Comparison of ENCODE assay signal across 7 mouse cellular contexts in the genomic region with DNA sequence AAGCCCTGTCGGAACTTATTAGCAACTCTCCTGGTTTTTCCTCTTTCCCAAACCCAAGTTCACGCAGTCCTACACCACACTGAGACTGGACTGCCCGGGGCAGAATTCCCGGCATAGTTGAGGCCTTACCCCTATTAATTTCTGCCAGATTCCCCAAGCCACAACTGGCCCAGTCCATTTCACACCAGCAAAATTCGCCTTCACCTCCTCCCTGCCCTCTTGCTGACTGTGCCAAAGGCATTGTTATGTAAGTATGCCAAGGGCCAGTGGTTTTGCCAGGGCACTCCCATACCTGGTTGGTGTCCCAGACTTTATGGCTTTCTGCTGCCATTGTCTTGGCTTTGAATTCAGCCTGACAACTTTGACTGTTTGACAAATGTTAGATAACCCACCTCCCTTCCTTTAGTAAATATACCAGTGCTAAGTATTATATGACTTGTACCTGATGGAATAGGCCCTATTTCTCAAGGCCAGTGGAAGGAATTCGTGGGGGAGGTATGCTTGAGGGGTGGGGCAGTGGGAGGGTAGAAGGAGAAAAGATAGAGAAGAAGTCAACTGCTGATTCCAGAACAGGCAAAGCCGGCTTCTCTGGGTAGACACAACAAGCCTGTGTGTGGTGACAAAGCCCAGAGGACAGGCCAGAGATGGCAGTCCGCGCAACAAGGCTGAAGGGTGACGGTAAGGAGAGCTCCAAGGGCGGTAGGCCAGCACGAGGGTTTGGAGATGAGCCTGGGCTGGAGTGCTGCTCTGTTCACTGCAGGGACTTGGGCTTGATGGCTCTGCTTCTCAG.
A peak's percentile ranks its signal among the peaks of the same experiment; 100 is the strongest.
DNase-seq lines count a peak whose midpoint lies in the region; ATAC-seq and TF ChIP-seq lines count a peak whose summit lies in the region.

No protein-coding gene starts in this region.

- ATAC-seq in midbrain, embryonic 12.5 days (ENCODE audit: low FRiP score, low read depth) = 0 out of 2 replicates have a peak, but pooled peaks have one; percentile 30
- ATAC-seq in midbrain, postnatal 0 days (ENCODE audit: low FRiP score) = no peak
- ATAC-seq in embryonic facial prominence, embryonic 15.5 days (ENCODE audit: insufficient number of reproducible peaks, low FRiP score, low TSS enrichment, low read depth) = 0 out of 2 replicates have a peak, but pooled peaks have one; percentile 45
- ATAC-seq in stomach, embryonic 16.5 days (ENCODE audit: insufficient read depth, low FRiP score) = peak; percentile 59

- no peak overlapping the region for H3K4me3 ChIP-seq in midbrain, embryonic 12.5 days
- H3K4me3 ChIP-seq in midbrain, postnatal 0 days (ENCODE audit: low read depth, low read length) = no peak overlapping the region
- H3K4me3 ChIP-seq in embryonic facial prominence, embryonic 15.5 days (replicated peaks) = 0 out of 2 replicates have a peak overlapping the region, but pooled peaks have one; percentile 4
- peak overlapping the region; percentile 33 for H3K4me3 ChIP-seq in stomach, embryonic 16.5 days (replicated peaks; ENCODE audit: low read length)

- TF ChIP-seq CTCF in midbrain, postnatal 0 days (IDR thresholded peaks at IDR 0.05) = no peak

- no peak for DNase-seq in midbrain, postnatal 0 days (ENCODE audit: low spot score)
- peak; percentile 82 for DNase-seq in kidney, postnatal 14 days
- no peak for DNase-seq in yolk sac, embryonic 10.5 days (ENCODE audit: low spot score)
- DNase-seq in thymus, adult 18-20 months = no peak

- no peak overlapping the region for H3K9ac ChIP-seq in midbrain, embryonic 12.5 days (replicated peaks)
- no peak overlapping the region for H3K9ac ChIP-seq in midbrain, postnatal 0 days (replicated peaks; ENCODE audit: low read length, poor library complexity, severe bottlenecking)
- no peak overlapping the region for H3K9ac ChIP-seq in embryonic facial prominence, embryonic 15.5 days
- H3K9ac ChIP-seq in stomach, embryonic 16.5 days (ENCODE audit: low read length) = peak overlapping the region; percentile 26; the same call in 1 of the 2 replicates

- H3K9me3 ChIP-seq in midbrain, embryonic 12.5 days = no peaks in the 10 kb centered on the region
- no peaks in the 10 kb centered on the region for H3K9me3 ChIP-seq in midbrain, postnatal 0 days (ENCODE audit: low read length)
- no peaks in the 10 kb centered on the region for H3K9me3 ChIP-seq in embryonic facial prominence, embryonic 15.5 days (replicated peaks)
- no peaks in the 10 kb centered on the region for H3K9me3 ChIP-seq in stomach, embryonic 16.5 days (replicated peaks; ENCODE audit: control insufficient read depth, low read length)

- no peaks in the 10 kb centered on the region for H3K36me3 ChIP-seq in midbrain, embryonic 12.5 days
- H3K36me3 ChIP-seq in midbrain, postnatal 0 days (ENCODE audit: insufficient read depth, low read length) = no peaks in the 10 kb centered on the region
- H3K36me3 ChIP-seq in embryonic facial prominence, embryonic 15.5 days = no peaks in the 10 kb centered on the region
- H3K36me3 ChIP-seq in stomach, embryonic 16.5 days (ENCODE audit: control insufficient read depth, insufficient read depth, low read length) = no peaks in the 10 kb centered on the region

- no peaks in the 10 kb centered on the region for H3K27me3 ChIP-seq in midbrain, embryonic 12.5 days
- no peaks in the 10 kb centered on the region for H3K27me3 ChIP-seq in midbrain, postnatal 0 days (ENCODE audit: insufficient read depth, low read length)
- no peaks in the 10 kb centered on the region for H3K27me3 ChIP-seq in embryonic facial prominence, embryonic 15.5 days
- no peaks in the 10 kb centered on the region for H3K27me3 ChIP-seq in stomach, embryonic 16.5 days (ENCODE audit: control insufficient read depth, insufficient read depth, low read length)

- peaks cover 13% of the 10 kb centered on the region for H3K4me1 ChIP-seq in midbrain, embryonic 12.5 days
- no peaks in the 10 kb centered on the region for H3K4me1 ChIP-seq in midbrain, postnatal 0 days (ENCODE audit: insufficient read depth, low read length)
- peaks cover 27% of the 10 kb centered on the region for H3K4me1 ChIP-seq in embryonic facial prominence, embryonic 15.5 days
- peaks cover 45% of the 10 kb centered on the region for H3K4me1 ChIP-seq in stomach, embryonic 16.5 days (ENCODE audit: control insufficient read depth, insufficient read depth, low read length)

- H3K27ac ChIP-seq in midbrain, embryonic 12.5 days (replicated peaks) = no peak overlapping the region
- no peak overlapping the region for H3K27ac ChIP-seq in midbrain, postnatal 0 days (ENCODE audit: low read depth, low read length)
- H3K27ac ChIP-seq in embryonic facial prominence, embryonic 15.5 days (replicated peaks) = peak overlapping the region; percentile 11; the same call in 1 of the 2 replicates
- H3K27ac ChIP-seq in stomach, embryonic 16.5 days (ENCODE audit: low read length) = peak overlapping the region; percentile 82

- H3K4me2 ChIP-seq in midbrain, embryonic 12.5 days (replicated peaks) = no peak overlapping the region
- H3K4me2 ChIP-seq in midbrain, postnatal 0 days (ENCODE audit: low read depth, low read length, poor library complexity, severe bottlenecking) = no peak overlapping the region
- H3K4me2 ChIP-seq in embryonic facial prominence, embryonic 15.5 days (replicated peaks) = no peak overlapping the region
- H3K4me2 ChIP-seq in stomach, embryonic 16.5 days (ENCODE audit: low read depth, low read length) = peak overlapping the region; percentile 36

- 76% methylated on average over 12 of the region's 12 CpGs for WGBS in midbrain, embryonic 12.5 days
- 76% methylated on average over 12 of the region's 12 CpGs for WGBS in midbrain, postnatal 0 days
- 41% methylated on average over 12 of the region's 12 CpGs for WGBS in embryonic facial prominence, embryonic 15.5 days
- 44% methylated on average over 12 of the region's 12 CpGs for WGBS in stomach, embryonic 16.5 days

Comparison
In these comparisons a context has a peak if more than half of its experiments do, and no peak if none do; other contexts are left out.
1. H3K27ac ChIP-seq: peak in embryonic facial prominence, embryonic 15.5 days (single experiment) and stomach, embryonic 16.5 days (single experiment); none in midbrain, embryonic 12.5 days (single experiment) and midbrain, postnatal 0 days (single experiment).
2. H3K4me3 ChIP-seq: peak in embryonic facial prominence, embryonic 15.5 days (single experiment) and stomach, embryonic 16.5 days (single experiment); none in midbrain, embryonic 12.5 days (single experiment) and midbrain, postnatal 0 days (single experiment).